Mouse (Mus musculus): ENCODE measurements at regions not wholly inside any gene's neighbourhood (a gene's known extent, or its start where the extent isn't known, plus 50 kb on each side); places are given as distances from the start of the nearest gene placed in this dataset.

DNA sequence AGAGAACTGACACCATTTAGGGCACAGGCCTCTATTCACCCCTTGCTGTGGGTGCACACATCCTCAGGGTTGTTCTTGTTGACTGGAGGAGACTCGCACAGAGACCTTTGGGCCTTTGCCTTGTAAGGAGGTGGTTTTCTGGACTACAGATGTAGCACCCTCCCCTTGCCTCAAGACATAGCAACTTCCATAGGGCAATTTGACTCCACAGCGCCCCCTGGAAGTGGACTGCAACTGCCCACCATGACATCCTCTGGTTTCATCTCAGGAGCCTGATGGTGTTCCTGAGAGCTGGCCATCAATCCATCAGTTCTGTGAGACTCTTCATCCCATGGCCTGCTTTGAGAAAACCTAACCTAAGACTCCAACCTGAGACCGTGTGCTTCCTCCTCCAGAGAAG is 359.6 kb upstream of the Prox1 start:
- no peak for ATAC-seq (ENCODE audit: extremely low read depth, insufficient number of reproducible peaks, low FRiP score, poor library complexity, severe bottlenecking)

DNA sequence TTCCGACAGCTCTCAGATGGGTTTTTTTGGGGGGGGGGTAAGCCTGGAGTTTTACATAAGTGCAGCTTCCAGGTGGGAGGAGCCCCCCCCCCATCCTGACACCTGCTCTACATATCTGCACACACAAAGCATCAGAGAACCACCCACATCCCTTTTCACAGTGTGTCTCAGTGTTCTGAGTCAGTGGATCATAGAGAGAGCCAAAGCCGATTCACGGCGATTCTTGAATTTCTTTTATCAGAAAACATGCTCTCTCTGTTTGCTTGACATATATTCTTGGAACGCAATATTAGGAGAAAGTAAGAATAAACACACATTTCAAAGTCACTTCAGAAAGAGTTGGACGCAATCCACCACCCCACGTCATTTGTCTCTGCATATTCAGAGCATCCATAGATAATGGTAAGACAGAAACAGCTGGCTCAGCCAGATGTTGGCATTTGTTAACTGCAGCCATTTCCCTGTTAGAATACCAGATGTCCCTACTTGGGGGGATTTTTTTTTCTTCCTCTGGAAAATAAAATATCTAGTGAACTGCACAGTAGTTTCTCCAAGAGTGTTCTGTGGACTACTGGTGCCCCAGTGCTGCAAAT is 357.1 kb upstream of the Prox1 start:
- ATAC-seq (ENCODE audit: extremely low read depth, insufficient number of reproducible peaks, low FRiP score, poor library complexity, severe bottlenecking): no peak

DNA sequence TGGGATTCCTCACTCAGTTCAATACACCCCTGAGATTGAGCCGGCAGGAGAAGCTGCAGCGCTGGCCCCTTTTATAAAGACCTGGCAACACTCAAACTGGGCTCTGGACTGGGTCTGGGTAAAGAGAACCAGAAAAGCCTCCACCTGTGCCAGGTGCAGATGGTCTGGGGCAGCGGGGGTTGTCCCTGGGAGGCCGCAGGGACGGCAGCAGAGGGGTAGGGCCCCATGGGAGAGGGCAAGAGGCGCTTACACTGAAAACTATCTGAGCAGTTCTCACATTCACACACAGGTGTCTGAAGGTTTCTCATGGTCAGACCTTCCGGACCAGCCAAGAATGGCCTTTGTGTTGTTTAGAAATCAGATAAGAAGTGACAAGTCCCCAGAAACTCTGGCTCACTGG is 356.1 kb upstream of the Prox1 start:
- ATAC-seq (ENCODE audit: extremely low read depth, insufficient number of reproducible peaks, low FRiP score, poor library complexity, severe bottlenecking): no peak

DNA sequence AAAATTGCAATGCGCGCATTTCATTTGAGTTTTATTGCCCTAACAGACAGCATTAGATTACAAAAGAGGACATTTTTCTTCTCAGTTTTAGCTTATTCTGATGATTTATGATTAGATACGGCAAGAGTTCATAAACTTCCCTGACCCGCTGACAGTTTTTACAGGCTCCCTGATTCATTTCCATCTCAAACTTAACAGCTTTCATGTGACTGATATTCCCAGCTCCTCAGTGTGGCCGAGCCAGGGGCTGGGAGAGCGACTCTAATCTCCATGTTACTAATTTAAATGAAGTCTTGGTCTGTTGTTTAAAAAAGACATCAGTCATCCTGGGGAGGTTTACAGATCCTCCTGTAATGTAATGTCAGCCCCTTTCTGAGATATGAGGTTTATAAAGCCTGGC is 355.5 kb upstream of the Prox1 start:
- ATAC-seq (ENCODE audit: extremely low read depth, insufficient number of reproducible peaks, low FRiP score, poor library complexity, severe bottlenecking): no peak

DNA sequence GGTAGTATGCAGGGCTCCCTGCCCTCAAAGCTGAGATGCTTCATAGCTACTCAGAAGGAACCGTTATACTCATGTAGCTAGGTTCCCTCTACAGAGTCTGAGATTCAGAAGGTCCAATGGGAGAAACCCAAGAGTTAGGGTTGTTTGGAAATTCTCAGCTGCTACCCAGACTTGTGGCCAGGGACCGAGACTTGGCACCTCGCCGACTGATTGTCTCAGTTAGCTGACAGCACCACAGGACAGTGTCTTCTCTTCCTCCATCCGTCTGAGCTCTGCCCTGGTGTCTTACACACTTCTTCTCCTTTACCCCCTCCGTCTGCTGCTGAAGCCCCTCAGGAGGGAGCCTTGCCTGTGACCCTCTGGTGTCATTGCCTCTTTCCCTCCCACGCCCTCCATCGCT is 329.6 kb upstream of the Prox1 start:
- ATAC-seq (ENCODE audit: extremely low read depth, insufficient number of reproducible peaks, low FRiP score, poor library complexity, severe bottlenecking): no peak

DNA sequence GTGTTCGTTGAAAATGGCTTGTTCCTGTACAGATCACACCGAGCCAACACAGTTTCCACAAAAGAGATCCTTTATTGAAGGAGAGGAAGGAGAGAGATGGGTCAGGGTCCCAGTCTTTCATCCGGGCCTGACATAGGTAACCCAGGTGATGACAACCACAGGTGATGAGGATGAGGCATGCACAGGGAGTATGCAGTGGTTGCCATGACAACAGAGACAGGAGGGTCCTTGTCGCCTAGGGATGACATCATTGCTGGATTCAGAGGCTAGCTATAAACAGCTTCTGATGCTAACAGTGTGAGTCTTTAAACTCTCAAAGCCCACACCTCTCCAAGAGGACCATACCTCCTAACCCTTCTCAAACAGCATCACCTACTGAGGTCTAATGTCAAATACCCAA is 327.0 kb upstream of the Prox1 start:
- no peak for ATAC-seq (ENCODE audit: extremely low read depth, insufficient number of reproducible peaks, low FRiP score, poor library complexity, severe bottlenecking)

DNA sequence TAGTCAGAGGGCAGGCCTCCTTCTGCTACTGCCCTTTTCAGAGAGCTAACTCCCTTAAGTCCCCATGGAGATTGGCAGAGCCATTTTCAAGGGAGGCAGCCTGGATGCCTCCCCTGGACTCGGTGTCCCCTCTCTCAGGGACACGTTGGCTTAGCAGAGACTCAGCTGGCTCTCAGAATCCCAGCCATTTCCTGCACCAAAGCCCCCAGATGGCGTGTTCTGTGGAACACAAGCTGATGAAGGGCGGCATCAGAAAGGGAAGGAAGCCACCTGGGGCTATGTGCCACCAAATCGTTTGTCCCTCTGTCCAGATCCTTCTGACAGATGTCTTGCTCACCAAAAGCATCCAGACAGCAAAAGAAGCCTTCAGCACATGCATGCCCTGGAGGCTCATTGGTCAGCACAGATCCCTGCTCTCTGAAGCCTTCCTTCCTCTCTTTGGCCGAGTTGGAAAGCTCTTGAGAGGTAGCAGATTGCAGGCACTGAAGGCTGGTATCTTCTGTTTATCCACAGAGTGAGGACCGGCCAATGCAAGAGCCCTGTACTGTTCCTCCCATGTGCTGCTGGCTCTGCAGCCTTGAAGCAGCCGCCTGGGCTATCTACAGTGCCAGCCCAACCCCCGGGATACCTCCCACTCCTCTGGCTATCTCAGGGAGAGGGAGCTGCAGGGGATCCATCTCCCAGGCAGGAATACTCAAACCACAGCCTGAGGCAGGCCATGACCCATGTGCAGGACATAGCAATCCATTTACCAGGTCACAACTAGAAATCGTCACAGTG is 325.4 kb upstream of the Prox1 start:
- ATAC-seq (ENCODE audit: extremely low read depth, insufficient number of reproducible peaks, low FRiP score, poor library complexity, severe bottlenecking): no peak

DNA sequence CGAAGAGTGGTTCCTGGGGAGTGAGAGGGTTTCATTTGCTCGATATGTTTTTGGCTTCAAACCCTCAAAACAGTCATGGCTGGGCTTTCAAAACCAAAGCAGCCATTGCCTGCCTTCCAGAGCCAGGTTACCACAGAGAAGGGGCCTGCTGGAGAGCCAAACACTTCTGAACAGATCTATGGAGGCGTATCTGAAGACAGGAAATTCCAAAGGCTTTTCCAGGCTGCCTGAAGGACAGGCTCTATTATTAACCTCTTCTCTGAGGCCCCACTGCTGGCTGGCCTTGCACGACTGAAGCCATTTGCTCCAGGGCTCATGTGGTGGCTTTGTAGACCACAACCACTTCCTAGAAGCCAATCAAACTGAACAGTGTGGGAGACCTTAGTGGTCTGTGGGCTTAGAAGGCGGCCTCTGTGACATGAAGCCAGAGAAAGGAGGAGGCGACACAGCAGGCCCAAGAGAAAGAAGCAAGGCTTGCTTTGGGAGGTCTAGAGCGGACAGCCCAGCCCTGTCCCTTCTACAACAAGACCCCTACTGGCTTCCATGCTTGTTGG is 316.1 kb upstream of the Prox1 start:
- ATAC-seq (ENCODE audit: extremely low read depth, insufficient number of reproducible peaks, low FRiP score, poor library complexity, severe bottlenecking): no peak

DNA sequence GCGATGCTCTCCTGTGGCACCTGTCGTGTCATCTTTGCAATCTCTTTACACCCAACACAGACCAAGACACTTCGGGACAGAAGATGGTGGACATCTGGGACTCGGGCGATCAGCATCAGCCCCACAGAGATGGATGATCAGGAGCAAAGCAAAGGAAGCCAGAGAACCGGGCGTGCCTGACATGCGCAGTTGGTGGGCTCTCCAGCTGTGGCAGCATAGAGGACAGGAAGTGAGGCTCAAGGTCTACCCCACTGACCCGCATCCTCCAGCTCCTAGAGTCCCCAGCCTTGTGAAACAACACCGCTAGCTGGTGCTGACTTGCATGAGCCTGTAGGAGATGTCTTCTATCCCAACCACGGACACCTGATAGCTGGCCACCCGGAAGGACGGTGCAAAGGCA is 312.9 kb upstream of the Prox1 start:
- ATAC-seq (ENCODE audit: extremely low read depth, insufficient number of reproducible peaks, low FRiP score, poor library complexity, severe bottlenecking): no peak

DNA sequence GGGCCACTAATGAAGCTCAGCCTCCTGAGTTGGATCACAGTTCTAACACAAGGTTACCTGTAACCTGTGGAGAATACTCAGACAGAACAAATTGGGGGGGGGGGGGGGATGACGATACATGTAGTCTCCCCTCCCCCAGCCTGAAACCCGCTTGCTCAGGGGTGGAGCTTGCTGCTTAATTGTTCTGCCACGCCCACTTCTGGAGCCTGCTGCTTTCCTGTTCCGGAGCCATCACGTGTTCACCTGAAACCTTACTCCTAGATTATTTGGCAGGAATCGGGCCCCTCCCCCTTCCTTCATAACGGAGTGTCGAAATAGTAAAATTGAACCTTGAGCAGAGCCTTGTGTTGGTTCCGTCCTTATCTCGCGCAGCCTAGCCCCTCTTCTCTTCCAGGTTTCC is 310.6 kb upstream of the Prox1 start:
- ATAC-seq (ENCODE audit: extremely low read depth, insufficient number of reproducible peaks, low FRiP score, poor library complexity, severe bottlenecking): no peak

DNA sequence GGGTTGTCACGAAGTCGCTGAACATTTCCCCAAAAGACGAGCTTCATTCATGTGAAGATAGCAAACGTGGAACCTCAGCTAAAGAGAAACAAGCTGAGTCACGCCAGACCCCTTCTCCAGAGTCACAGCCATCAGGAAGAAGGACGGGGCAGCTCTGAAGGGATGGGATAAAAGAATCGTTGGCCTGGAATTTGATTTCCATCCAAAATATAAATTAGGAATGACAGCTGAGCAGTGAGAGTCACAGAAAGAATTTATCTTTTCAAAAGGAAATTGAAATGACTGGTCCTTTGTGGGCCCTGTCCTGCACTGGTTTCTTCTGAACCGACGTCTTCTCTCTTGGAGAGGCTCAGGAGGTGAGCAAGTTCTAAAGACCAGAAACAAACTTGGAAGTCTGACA is 310.1 kb upstream of the Prox1 start:
- ATAC-seq (ENCODE audit: extremely low read depth, insufficient number of reproducible peaks, low FRiP score, poor library complexity, severe bottlenecking): no peak

DNA sequence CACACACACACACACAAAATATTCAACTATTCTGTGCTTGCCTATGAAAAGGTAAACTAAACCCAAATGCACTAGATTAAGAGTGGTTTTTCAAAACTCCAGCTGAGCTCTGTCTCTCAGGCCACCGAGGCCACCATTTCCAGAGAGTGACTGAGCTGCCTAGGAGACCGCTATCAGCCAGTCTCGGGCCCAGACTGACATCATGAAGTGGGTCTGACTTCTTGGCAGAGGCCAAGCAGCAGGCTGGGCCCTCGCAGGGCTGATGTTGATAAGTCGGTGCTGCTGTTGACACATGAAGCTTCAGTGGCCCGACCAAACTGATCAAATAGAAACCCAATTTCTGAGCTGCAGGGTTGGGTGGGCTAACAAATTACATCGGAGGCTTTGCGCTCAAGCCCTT is 302.2 kb upstream of the Prox1 start:
- no peak for ATAC-seq (ENCODE audit: extremely low read depth, insufficient number of reproducible peaks, low FRiP score, poor library complexity, severe bottlenecking)

DNA sequence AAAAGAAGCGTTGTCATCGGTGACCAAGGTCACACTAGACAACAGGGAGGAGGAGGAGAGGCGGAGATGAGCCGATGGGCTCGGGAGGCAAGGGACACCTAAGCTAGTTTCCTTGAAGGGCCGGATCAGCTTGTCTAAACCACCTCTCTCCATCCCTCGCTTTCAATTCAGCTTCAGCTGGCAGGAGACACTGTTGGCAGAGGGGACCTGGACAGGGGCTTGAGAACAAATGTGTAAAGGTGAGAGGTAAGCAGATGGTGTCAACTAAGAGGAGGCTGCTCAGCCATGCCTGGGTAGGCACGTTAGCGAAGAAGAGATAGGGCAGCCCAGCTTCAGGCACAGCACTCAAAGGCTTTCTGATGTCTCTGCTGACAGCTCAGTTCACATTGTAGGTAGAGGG is 299.8 kb upstream of the Prox1 start:
- ATAC-seq (ENCODE audit: extremely low read depth, insufficient number of reproducible peaks, low FRiP score, poor library complexity, severe bottlenecking): no peak

DNA sequence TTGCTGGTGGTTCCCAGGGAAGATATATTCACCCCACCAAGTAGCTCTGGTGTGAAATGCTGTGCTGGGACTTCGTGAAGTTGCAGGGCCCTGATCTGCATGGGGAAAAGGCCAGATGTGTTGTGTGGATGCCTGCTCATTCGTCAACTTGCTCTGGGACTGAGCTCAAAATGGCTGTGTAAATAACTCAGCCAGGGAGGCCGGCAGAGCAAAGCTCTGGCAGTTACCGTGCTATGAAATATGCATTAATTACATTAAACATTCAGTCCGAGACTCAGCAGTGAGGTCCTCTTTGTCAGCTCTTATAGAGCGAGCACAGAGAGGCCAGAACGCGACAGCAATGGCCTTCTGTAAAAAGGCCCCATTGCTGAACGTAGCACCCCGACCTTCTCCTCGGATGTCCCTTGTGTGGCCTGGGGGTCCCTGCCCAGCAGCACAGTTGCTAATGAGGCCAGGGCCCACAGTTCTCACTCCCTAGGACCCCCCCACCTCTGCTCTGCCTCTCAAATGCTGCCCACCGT is 287.1 kb upstream of the Prox1 start:
- ATAC-seq (ENCODE audit: extremely low read depth, insufficient number of reproducible peaks, low FRiP score, poor library complexity, severe bottlenecking): no peak

DNA sequence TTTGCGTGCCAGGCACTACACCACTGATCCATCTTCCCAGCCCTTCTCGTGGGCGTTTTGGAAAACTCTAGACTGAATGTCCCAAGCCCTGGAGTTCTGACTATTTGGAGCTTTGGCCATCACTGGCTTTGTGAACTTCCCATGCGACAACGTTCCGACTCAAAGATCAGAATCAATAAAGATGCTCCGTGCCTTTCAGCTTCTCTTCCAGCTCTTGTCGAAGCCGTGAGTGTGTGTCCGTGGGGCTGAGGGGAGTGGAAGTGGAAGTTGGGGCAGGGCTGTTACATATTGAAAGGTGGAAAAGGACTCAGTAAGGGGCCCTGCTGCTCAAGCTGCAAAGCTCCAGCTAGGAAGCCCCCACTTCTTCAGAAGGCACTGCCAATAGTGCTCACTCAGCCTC is 283.0 kb upstream of the Prox1 start:
- ATAC-seq (ENCODE audit: extremely low read depth, insufficient number of reproducible peaks, low FRiP score, poor library complexity, severe bottlenecking): no peak

DNA sequence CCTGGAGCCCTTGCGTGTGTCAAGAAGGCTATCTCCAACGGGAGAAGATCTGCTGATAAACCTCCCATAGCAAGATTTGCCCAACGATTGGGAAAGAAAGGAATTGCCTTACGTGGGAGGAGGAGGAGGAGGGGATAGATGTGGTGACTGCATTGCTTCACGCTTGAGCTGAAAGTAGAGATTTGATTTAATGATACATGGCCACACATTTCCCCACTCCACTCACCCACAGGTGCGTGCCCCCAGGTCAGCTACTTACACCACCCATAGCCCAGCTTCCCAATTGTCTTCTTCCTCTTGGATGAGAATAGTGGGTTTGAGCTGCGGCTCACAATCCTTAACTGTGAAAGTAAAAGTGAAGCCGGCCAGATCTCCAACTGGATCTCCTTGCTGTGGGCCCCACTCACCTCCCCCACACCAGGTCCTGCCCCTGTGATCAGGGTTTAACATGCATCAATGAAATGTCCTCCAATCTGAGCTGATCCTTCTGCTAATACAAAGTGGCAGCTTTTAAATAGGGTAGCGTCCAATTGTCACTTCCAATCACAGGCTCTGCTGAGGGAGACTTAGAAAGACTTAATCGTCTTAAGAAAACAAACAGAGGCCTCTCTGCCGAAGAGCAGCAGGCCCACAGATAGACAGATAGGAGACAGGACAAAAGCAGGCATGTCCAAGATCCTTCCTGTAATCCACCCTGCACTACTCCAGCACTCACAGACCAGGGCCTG is 281.8 kb upstream of the Prox1 start:
- ATAC-seq (ENCODE audit: extremely low read depth, insufficient number of reproducible peaks, low FRiP score, poor library complexity, severe bottlenecking): no peak

DNA sequence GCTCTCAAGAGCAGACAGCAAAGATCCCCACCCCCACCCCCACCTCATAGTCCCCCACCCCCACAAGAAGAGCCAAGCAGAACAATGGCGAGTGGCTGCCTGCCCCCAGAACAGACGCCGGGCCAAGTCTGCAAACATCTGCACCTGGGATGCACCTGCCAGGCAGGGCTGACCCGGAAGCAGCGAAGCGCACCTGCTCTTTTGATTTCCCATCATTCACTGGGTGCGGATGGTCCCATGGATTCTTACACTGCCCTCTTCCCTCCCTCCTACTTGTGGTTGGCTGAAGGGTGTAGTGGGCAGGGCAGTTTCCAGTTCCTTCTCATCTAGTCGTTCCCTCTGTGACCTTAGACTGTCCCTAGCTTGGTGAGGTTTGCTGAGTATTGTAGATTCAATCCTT is 277.7 kb upstream of the Prox1 start:
- no peak for ATAC-seq (ENCODE audit: extremely low read depth, insufficient number of reproducible peaks, low FRiP score, poor library complexity, severe bottlenecking)

DNA sequence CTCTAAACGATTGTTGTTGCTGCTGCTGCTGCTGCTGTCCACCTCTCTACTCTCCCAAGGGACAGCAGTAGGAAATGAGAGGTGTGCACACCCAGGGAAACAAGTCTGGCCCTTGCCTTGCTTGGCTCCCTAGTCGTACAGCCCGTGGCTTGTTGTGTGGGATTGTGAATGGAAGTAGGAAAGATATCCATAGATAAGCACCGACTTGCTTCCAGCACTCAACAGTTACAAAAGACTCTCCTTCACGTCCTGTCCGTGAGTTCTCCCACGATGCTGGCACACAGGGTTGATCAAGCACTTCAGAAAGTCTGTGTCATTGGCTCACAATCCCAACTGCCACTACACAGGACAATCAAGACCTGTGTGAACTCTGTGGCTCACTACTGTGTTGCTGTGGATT is 276.7 kb upstream of the Prox1 start:
- no peak for ATAC-seq (ENCODE audit: extremely low read depth, insufficient number of reproducible peaks, low FRiP score, poor library complexity, severe bottlenecking)

DNA sequence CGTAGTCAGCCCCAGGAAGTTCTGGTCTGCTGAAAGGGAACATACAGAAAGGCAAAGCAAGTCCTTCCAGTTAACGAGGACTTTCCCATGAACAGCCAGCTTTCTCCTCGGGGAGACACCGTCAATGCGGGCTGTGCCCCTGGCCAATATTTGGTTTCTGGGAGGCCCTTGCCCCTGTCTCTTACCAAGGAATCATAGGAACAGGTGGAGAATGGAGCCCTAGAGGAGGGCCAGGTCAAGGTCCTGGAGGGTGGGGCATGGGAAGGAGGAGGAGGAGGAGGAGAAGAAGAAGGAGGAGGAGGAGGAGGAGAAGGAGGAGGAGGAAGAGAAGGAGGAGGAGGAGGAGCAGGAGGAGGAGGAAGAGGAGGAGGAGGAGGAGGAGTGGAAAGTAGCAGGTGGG is 276.2 kb upstream of the Prox1 start:
- no peak for ATAC-seq (ENCODE audit: extremely low read depth, insufficient number of reproducible peaks, low FRiP score, poor library complexity, severe bottlenecking)

DNA sequence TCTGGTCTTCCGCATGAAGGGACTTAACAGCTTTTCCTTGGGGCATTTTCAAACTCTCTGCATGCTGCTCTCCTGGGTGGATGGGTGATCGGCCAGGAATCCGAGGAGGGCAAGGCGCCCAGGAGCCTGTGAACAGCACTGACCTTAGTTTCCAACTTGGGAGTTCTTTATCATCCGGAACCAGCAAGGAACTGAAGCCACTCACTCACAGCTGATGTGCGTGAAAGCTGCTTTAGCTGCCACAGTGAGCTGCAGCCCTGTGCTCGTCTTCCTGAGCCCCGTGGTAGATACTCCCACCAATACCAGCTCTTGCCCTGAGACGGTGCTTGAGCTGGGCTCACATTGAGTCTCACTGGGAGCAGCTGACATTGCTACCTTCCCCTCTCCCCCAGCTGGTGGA is 273.9 kb upstream of the Prox1 start:
- no peak for ATAC-seq (ENCODE audit: extremely low read depth, insufficient number of reproducible peaks, low FRiP score, poor library complexity, severe bottlenecking)
